Mouse (Mus musculus) cerebellum, postnatal 25 days (tissue): ENCODE data around the gene Lipe.
"Not testable (repeated sequence)": the region's sequence is repeated elsewhere in the genome, so short reads cannot be mapped to it uniquely, and the experiment has no call there.

Source experiments
- DNase-seq, 2 experiments: peaks; one replicate each; pipeline ENCODE4 v3.0.0; 2021; ENCODE audit warnings: mixed read lengths in 2 of 2

Gene Lipe

GRCm38 (mm10) chr7:25412833-25413441 is 14.4 kb upstream of the Lipe start, which contains the start of gene Cxcl17:
Gene Cxcl17, minus strand, starts transcription at chr7:25412886.
- no peak for DNase-seq

DNA sequence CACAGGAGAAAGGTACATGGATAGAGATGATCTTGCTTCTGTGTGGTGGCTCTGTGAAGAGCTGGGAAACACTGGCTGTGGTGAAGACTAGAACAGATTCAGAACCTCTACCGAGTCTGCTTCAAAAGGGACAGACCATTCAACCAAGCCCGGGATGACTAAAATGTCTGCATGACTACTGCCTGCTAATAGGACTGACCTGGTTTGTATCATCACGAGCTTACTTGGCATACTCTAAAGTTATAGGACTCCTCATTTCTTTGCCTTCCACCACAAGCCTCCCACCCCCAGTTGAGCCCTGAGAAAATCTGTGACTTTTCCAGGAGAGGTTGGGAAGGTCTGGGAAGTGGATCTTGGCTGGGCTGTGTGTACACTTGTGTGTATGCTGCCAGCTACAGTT is 13.4 kb upstream of the Lipe start:
- DNase-seq: no peak

GRCm38 (mm10) chr7:25410969-25411615 is 12.6 kb upstream of the Lipe start:
- DNase-seq: no peak

- peak in 1 of 2 experiments; percentile 26 for DNase-seq
Observed at GRCm38 (mm10) chr7:25409114-25409760, 10.7 kb upstream of the Lipe start.

DNA sequence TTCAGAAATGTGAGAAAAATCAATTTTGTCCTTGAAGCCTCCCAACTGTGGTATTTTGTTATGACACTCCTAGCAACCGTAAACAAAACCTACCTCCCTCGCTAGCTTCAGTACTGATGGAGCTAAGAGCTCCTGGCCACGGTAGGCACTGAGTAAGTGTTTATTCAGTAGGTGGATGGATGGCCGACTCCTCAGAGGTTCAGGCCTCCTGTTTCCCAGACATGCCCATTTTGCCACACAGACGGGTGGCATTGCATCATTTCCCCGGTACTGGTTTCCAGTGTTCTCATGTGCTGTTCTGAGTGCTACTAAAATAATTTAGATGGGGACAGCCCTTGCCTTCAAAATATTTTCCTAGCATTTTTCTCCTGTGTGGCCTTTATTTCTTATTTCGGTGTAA is 8.0 kb upstream of the Lipe start:
- DNase-seq: no peak

GRCm38 (mm10) chr7:25402671-25403101 is 4.2 kb upstream of the Lipe start:
- DNase-seq: peak in 1 of 2 experiments; percentile 58

- DNase-seq: no peak
Observed at GRCm38 (mm10) chr7:25401986-25402385, 3.5 kb upstream of the Lipe start.

DNA sequence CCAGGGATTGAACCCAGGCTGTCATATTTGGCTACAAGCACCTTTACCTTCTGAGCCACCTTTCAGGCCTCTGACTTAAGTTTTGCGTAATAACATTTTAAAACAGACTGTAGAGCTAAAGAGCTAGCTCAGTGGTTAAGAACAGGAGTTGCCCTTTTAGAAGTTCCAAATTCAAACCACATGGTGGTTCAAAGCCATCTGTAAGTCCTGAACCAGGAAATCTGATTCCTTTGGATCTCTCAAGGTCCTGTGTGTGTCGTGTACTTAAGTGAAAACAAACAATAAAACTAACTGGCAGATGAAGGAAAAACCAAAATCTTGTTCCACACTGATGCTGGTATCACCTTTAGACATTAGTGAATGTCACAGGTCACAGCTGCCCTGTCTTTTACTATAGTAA is 3.0 kb upstream of the Lipe start:
- DNase-seq: no peak

- not testable (repeated sequence) for DNase-seq
Observed at GRCm38 (mm10) chr7:25399028-25399427, 518 bp upstream of the Lipe start.

- DNase-seq: peak in 1 of 2 experiments; percentile 27
Observed at GRCm38 (mm10) chr7:25396621-25397020, 1.9 kb downstream of the Lipe start.

- DNase-seq: peak; percentile 95 to 98
Observed at GRCm38 (mm10) chr7:25395558-25396521, 2.7 kb downstream of the Lipe start.

DNA sequence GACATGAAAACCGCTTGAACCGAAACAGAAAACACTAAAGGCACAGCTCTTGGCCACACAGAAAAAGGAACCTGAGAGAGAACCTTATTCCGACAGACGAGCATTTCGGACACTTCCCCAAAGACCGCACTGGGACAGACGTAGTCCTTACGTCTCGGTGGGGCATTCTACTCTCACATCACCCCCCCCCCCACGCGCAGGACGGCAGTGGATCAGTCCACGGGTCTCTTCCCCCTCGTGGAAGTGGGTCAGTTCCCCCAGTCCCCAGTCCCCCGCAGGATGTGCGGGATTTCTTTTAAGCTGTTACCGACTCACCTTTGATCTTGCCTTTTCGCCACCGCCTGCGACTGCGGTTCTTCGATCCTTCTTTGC is 3.3 kb downstream of the Lipe start:
- DNase-seq: no peak

GRCm38 (mm10) chr7:25394754-25395153 is 3.8 kb downstream of the Lipe start:
- DNase-seq: peak in 1 of 2 experiments; percentile 22

DNA sequence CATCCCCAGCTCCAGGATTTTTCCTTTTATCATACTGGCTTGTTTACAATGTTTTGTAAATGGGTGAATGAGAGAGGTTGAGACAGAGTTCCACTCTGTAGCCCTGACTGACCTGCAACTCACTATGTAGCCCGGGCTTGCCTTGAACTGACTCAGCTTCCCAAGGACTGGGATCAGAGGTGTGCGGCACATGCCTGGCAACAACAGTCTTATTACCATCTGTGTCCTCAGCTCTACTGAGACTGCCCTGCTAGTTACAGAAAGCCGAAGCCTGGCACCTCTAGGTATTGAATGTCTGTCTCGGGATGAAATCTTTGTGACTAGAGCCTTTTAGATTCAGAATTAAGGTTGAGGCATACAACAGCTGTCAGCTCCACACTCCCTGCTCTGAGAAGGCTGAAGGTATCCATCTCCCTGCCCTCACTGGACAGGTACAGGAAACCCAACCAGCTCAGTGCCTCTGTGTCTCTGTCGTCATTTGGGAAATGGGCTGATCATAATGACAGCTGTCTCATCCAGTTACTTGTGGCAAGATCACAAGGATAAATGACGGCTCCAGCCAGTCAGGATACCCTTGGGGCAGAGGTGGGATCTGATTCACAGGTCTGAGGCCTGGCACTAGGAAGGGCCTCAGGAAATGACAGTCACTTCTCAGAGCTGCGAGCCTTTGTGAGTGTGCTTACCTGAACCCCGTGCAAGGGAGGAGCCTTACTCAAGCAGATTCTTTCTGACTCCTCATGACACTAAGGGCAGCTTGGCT is 4.9 kb downstream of the Lipe start:
- peak in 1 of 2 experiments; percentile 42 for DNase-seq

DNA sequence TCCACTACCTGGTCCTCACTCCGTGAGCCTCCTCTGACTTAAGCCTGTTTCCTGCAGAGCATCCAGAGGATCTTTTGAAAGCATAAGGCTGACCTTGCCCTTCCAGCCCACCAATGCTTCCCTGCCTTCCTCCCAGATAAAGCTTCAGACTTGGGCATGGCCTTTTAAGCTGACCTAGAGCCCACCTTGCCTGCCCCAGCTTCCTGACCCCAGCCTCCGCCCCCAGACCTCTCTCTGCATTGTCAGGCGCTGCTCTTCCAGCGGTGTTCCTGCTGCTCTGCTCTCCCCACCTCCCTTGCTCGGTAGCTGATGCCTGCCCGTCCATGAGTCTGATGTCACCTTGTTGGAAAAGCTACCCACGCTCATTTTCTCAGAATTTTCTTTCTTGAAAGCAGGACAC is 5.7 kb downstream of the Lipe start:
- DNase-seq: no peak

GRCm38 (mm10) chr7:25391856-25392453 is 6.6 kb downstream of the Lipe start:
- no peak for DNase-seq

DNA sequence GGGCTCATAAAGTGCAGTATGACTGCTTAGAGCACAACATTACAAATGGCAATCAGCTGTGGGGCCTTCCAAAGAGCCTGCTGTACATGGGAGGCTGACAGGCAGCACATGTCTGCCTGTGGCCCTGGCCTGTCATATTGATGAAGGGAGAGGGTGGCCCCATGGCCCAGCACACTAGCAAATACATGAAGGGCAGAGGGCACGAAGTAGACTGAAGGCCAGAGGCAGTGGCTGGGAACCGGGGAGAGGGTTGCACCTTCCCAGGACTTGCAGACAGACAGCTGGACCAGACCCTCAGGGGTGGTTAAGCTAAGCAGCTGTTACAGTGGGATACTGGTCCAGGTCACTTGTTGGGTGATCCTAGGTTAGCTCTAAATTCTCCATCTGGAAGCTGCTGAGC is 7.5 kb downstream of the Lipe start:
- DNase-seq: no peak

DNA sequence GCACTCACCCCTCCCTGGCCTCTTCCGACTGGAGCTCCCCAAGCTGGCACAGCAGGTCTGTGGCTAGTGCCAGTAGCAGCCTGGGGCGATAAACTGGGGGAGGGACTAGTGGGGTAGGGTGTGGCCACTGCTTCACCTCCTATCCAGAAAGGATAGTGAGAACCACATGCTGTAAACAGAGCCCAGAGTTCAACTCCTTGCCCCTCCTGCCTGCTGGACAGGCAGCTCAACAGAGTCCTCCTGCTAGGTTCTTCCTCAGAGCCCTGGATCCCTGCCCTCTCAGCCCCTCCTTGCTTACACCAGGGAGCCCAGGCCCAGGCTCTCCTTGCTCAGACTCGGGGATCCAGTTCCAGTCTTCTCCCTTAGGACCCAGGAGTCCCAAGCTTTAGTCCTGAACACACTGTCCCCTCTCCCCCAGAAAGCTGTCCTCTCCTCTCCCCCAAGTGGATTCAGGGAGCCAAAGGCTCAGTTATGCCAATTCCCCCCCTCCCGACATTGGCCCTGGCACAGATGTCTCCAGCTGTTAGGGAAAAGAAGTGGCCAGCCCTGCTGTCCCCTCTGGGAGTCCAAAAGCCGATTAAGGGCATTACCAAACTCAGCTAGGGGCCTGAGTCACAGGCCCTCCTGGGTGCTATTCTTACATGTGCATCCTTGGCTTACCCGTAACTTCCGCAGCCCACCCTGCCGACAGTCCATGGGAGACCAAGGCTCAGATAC is 8.3 kb downstream of the Lipe start:
- no peak for DNase-seq

DNA sequence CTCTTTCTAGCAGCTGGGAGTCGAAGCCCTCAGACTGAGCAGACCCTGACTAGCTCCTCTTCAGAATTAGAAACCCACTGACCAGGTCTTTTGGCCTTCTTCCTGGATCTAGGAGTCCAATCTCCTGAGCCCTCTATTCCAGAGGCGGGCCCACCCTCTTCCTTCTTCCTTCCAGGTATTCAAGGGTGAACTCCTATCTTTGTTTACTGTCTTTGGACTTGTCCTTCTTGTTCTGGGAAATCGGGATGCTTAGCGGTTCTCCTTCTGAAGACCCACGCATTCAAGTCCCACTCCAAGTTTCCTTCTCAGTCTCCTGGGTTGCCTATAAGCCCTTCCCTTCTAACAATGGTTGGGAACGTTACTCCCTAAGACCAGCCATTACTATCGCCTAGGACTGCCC is 9.6 kb downstream of the Lipe start:
- DNase-seq: no peak

- peak in 1 of 2 experiments; percentile 60 for DNase-seq
Observed at GRCm38 (mm10) chr7:25387811-25388440, 10.6 kb downstream of the Lipe start.
